Mouse (Mus musculus) embryonic fibroblast, embryonic 13.5 days (primary cell): ENCODE results near the gene Mier3.

Source experiments
- CTCF ChIP-seq: IDR thresholded peaks from 2 replicates; pipeline ENCODE4 v1.5.1; 2011; ENCODE audit warnings: mild to moderate bottlenecking, control low read depth, low read length, moderate library complexity, borderline replicate concordance; ENCODE audit not compliant: insufficient read depth
- POLR2A ChIP-seq: IDR thresholded peaks from 2 replicates; pipeline ENCODE4 v1.6.1; 2011; ENCODE audit warnings: low read depth, mild to moderate bottlenecking, control low read depth, low read length, moderate library complexity

DNA sequence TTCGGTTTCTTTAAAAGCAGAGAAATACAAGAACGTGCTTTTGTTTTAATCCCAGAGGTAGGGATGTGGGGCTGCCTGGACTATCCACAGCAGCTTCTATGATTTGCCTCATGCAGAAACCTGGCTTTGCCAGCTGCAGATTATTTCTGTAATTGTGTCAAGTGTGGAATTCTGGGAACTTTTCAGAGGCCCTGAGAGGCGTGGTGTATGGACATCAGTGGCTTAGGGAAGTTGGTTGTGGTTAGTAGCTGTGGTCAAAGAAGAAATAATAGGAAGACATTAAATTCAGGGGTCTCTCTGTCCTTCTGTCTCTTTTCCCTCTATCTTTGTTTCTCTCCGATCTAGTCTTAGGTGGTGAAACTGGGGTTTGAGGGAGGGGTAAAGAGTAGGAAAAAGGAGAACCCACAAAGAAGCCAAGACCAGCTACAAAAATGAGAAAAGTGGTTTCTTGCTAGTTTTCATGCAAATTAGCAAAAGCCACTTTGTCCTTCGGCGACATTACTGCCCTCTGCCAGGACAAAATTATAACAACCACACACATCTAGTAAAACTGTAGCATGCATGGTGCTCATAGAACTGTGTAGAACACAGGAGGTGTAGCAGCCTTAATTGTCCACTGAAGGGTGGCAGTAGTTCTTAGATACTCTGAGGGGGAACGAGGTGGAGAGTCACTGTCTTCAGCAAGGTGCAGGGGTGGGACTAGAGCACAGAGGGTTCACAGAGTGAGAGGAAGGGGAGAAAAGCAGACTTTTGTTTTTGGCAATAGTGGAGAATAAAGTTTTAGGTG lies 60.6 kb downstream of the Mier3 start:
- TF ChIP-seq CTCF = no peak
- TF ChIP-seq POLR2A = no peak
